Comparison of ENCODE assay signal across 27 mouse cellular contexts in genomic region chr2:164515897-164516296, GRCm38 (mm10). TPM values are rescaled to one million over a fixed set of nuclear protein-coding genes. Genes with fewer than 3 reads are reported as not detected.
A peak's percentile ranks its signal among the peaks of the same experiment; 100 is the strongest.
DNase-seq lines count a peak whose midpoint lies in the region; TF ChIP-seq lines count a peak whose summit lies in the region.
"Had no signal": no experiment of that assay in that cellular context is flagged by ENCODE, and none has a peak within 500 bp of the region (broad histone marks: within the 10 kb centered on the region; RNA-seq: fewer than 3 reads in every experiment).

No protein-coding gene starts in this region.

- DNase-seq in cerebellum, adult 2 months: no peak
- DNase-seq in cerebellum, postnatal 36 days: no peak
- peak; percentile 48 for DNase-seq in layer of hippocampus, adult 11-12 months (ENCODE audit: low spot score)
- no peak for DNase-seq in layer of hippocampus, postnatal 25 days (ENCODE audit: extremely low spot score in 1 of 2, low spot score in 1 of 2)
- DNase-seq in right cerebral cortex, adult 18-20 months: peak; percentile 30
- no peak for DNase-seq in right cerebral cortex, postnatal 25 days
- peak; percentile 57 for DNase-seq in telencephalon, adult 2 months (ENCODE audit: low read depth, low spot score)
- DNase-seq in ovary, adult 18-20 months (ENCODE audit: low spot score): no peak
- DNase-seq: adrenal gland, postnatal 10 days; B cell, adult 2 months; cerebellum, adult 11-12 months; cerebellum, adult 9-11 months; forebrain, postnatal 0 days; gastrocnemius, postnatal 10 days; heart, adult 18-20 months; heart, postnatal 10 days; heart, postnatal 4 days had no signal

- no peak for TF ChIP-seq POLR2A in cerebellum, adult 2 months (IDR thresholded peaks at IDR 0.05; ENCODE audit: borderline replicate concordance, insufficient read depth, low read length)

- H3K4me1 ChIP-seq in cerebellum, adult 2 months (ENCODE audit: control insufficient read depth, insufficient read depth, low read length): no peaks in the 10 kb centered on the region
- H3K4me1 ChIP-seq: forebrain, embryonic 12.5 days; hindbrain, embryonic 12.5 days had no signal

- no peak overlapping the region for H3K4me3 ChIP-seq in cerebellum, adult 2 months (replicated peaks; ENCODE audit: insufficient read depth, low read depth, low read length)
- H3K4me3 ChIP-seq: forebrain, embryonic 12.5 days; heart, embryonic 10.5 days; hindbrain, embryonic 12.5 days had no signal

- WGBS in cerebellum, adult 2 months: 37% methylated on average over 9 of the region's 9 CpGs

- no peak for TF ChIP-seq CTCF in cerebellum, adult 2 months (IDR thresholded peaks at IDR 0.05; ENCODE audit: borderline replicate concordance, insufficient read depth, low read depth, low read length)

- H3K27ac ChIP-seq in cerebellum, adult 2 months (ENCODE audit: insufficient read depth, low read length): 0 out of 2 replicates have a peak overlapping the region, but pooled peaks have one; percentile 72
- H3K27ac ChIP-seq: forebrain, embryonic 12.5 days; heart, embryonic 10.5 days; hindbrain, embryonic 12.5 days had no signal

- no peaks in the 10 kb centered on the region for H3K27me3 ChIP-seq in cerebellum, adult 2 months (ENCODE audit: control insufficient read depth, insufficient read depth, low read length)
- H3K27me3 ChIP-seq: forebrain, embryonic 12.5 days; hindbrain, embryonic 12.5 days had no signal

RNA-seq across cellular contexts. Expression of gene Pigt, which starts 18.6 kb away (rescaled TPM):
- 103 and 109 TPM in 2 replicates for polyA plus RNA-seq in cerebellum, adult 2 months (2012; rRNA removed)
- 10 to 100 TPM; 85.3 to 87.3 TPM for total RNA-seq in layer of hippocampus, postnatal 25 days (2021)

RNA-seq across cellular contexts. Expression of gene Dbndd2, which starts 30.0 kb away (rescaled TPM):
- polyA plus RNA-seq in cerebellum, adult 2 months (2012; rRNA removed): 428 and 462 TPM in 2 replicates
- 100 to 1,000 TPM; 116 to 118 TPM for total RNA-seq in layer of hippocampus, postnatal 25 days (2021)

RNA-seq across cellular contexts. Expression of gene Trp53tg5, which starts 42.4 kb away (rescaled TPM):
- not detected in 2 replicates for polyA plus RNA-seq in cerebellum, adult 2 months (2012; rRNA removed)
- total RNA-seq in layer of hippocampus, postnatal 25 days (2021): not detected
- total RNA-seq: adrenal gland, postnatal 10 days; adrenal gland, postnatal 4 days; forebrain, postnatal 0 days; G1E; gastrocnemius, postnatal 10 days; gastrocnemius, postnatal 4 days; heart, adult 18-20 months; heart, postnatal 10 days; heart, postnatal 4 days had no signal
- polyA plus RNA-seq: CD4-positive, CD25-positive, alpha-beta regulatory T cell, adult 4 months; embryonic facial prominence, embryonic 11.5 days; forebrain, embryonic 12.5 days; forebrain, postnatal 0 days; G1E; heart, embryonic 10.5 days; heart, embryonic 14.5 days; hindbrain, embryonic 12.5 days; hindbrain, embryonic 16.5 days had no signal

RNA-seq across cellular contexts. Expression of gene Wfdc2, which starts 46.3 kb away (rescaled TPM):
- polyA plus RNA-seq in cerebellum, adult 2 months (2012; rRNA removed): 0.87 and 2.1 TPM in 2 replicates
- under 1 TPM in 1 of 2 experiments, not detected in 1; 0.34 TPM for total RNA-seq in layer of hippocampus, postnatal 25 days (2021)
- total RNA-seq: G1E; gastrocnemius, postnatal 10 days had no signal
- polyA plus RNA-seq: G1E had no signal

RNA-seq across cellular contexts. Expression of gene Gm20458, which starts 55.1 kb away (rescaled TPM):
- polyA plus RNA-seq in cerebellum, adult 2 months (2012; rRNA removed): 16.7 and 21.0 TPM in 2 replicates
- 10 to 100 TPM in 1 of 2 experiments, 1 to 10 TPM in 1; 3.9 to 11.3 TPM for total RNA-seq in layer of hippocampus, postnatal 25 days (2021)
- polyA plus RNA-seq: CD4-positive, CD25-positive, alpha-beta regulatory T cell, adult 4 months had no signal

Comparison
In these comparisons a context has a peak if more than half of its experiments do, and no peak if none do; other contexts are left out.
1. DNase-seq: peak in layer of hippocampus, adult 11-12 months (single experiment), right cerebral cortex, adult 18-20 months (single experiment) and telencephalon, adult 2 months (single experiment); none in cerebellum, adult 2 months (0 of 2), cerebellum, postnatal 36 days (0 of 2), layer of hippocampus, postnatal 25 days (0 of 2), right cerebral cortex, postnatal 25 days (single experiment) and ovary, adult 18-20 months (single experiment).